Mouse (Mus musculus) C2C12 (cell line): ENCODE results near the gene Srgap2. TPM values are rescaled to one million over a fixed set of nuclear protein-coding genes. Genes with fewer than 3 reads are reported as not detected.
"Not testable (repeated sequence)": the region's sequence is repeated elsewhere in the genome, so short reads cannot be mapped to it uniquely, and the experiment has no call there.

Source experiments
- H3K27me3 ChIP-seq: one replicate; pipeline ENCODE4 v1.6.1; 2011; ENCODE audit not compliant: control insufficient read depth, insufficient read depth, insufficient read length
- H3K36me3 ChIP-seq: one replicate; pipeline ENCODE4 v1.6.1; 2011; ENCODE audit not compliant: control insufficient read depth, insufficient read depth
- H3K4me3 ChIP-seq: one replicate; pipeline ENCODE4 v1.5.1; 2011; ENCODE audit warnings: mild to moderate bottlenecking, control low read depth; ENCODE audit not compliant: poor library complexity, insufficient read depth, severe bottlenecking
- H3K79me2 ChIP-seq: one replicate; pipeline ENCODE4 v1.6.1; 2011; ENCODE audit not compliant: control insufficient read depth, insufficient read depth
- H3K79me3 ChIP-seq: one replicate; pipeline ENCODE4 v1.6.1; 2011; ENCODE audit warnings: low read depth, control low read depth
- H3ac ChIP-seq: one replicate; pipeline ENCODE3; 2011; ENCODE audit warnings: low read depth; ENCODE audit not compliant: control insufficient read depth, insufficient read length
- CEBPB ChIP-seq: IDR thresholded peaks from one replicate; pipeline ENCODE4 v1.6.1; 2011; ENCODE audit warnings: low read depth, mild to moderate bottlenecking, control low read depth, moderate library complexity
- CTCF ChIP-seq: IDR thresholded peaks from one replicate; pipeline ENCODE4 v1.5.1; 2011; ENCODE audit not compliant: control insufficient read depth, insufficient read depth, insufficient read length
- FOSL1 ChIP-seq: IDR thresholded peaks from one replicate; pipeline ENCODE4 v1.8.0; 2011; ENCODE audit warnings: mild to moderate bottlenecking, low read length; ENCODE audit not compliant: poor library complexity, insufficient read depth, severe bottlenecking
- MAX ChIP-seq: IDR thresholded peaks from one replicate; pipeline ENCODE4 v1.6.1; 2011; ENCODE audit warnings: mild to moderate bottlenecking, control low read depth
- MYOD1 ChIP-seq: IDR thresholded peaks from one replicate; pipeline ENCODE4 v1.6.1; 2011; ENCODE audit warnings: low read depth; ENCODE audit not compliant: control insufficient read depth, insufficient read length
- MYOG ChIP-seq: IDR thresholded peaks from one replicate; pipeline ENCODE4 v1.6.1; 2011; ENCODE audit not compliant: control insufficient read depth, insufficient read length; ENCODE audit errors: extremely low read depth
- USF1 ChIP-seq: IDR thresholded peaks from one replicate; pipeline ENCODE4 v1.6.1; 2011; ENCODE audit warnings: low read depth, mild to moderate bottlenecking, control low read depth, moderate library complexity
- polyA plus RNA-seq: library from polyadenylated mRNA; unstranded; fragments of >200 nt; fragmentation: generic; extraction: Trizol; gene quantifications from one replicate; pipeline ENCODE4 v1.2.1, GENCODE M21; 2012; ENCODE audit warnings: missing spikeins

Gene Srgap2
- polyA plus RNA-seq, 1 experiment = 10.5 TPM

DNA sequence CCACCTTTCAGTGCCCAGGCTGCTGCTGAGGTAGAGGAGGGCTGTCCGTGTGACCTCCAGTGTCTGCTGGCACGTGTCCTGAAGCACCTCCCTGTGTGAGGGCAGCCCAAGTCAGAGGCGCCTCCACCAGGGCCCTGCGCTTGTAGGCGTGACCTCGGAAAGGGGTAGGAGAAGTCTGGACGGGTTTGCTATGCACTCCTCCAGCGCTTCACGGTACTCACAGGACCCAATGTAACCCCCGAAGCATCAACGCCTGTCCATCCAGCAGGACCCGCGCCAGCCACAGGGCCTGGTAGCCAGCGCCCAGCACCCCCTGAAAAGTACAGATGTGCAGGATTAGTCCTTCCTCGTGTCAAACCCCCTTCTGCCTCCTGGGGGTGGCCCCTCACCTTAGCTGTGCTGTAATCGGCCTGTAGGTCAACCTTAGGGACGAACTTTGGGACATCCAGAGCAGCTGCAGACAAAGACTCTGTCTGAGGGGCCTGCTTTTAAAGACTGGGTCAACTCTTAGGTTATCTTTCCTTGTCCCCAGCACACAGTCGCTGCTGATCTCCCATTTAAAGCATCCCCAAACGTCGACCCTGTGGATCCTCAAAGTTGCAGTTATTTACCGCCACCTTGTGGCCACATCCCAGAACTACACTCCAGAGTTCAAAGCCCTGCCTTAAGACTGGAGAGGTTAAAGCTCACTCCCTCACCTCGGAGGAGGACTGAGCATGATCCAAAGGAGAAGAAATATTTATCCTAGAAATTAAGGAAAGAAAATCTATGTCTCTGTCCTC is 257.2 kb downstream of the Srgap2 start:
- no peak for TF ChIP-seq USF1
- TF ChIP-seq CTCF = peak; percentile 65
- no peaks in the 10 kb centered on the region for H3K79me3 ChIP-seq
- no peaks in the 10 kb centered on the region for H3K36me3 ChIP-seq
- H3K27me3 ChIP-seq = no peaks in the 10 kb centered on the region
- H3K79me2 ChIP-seq = no peaks in the 10 kb centered on the region
- no peak overlapping the region for H3K4me3 ChIP-seq
- H3ac ChIP-seq = no peak overlapping the region

DNA sequence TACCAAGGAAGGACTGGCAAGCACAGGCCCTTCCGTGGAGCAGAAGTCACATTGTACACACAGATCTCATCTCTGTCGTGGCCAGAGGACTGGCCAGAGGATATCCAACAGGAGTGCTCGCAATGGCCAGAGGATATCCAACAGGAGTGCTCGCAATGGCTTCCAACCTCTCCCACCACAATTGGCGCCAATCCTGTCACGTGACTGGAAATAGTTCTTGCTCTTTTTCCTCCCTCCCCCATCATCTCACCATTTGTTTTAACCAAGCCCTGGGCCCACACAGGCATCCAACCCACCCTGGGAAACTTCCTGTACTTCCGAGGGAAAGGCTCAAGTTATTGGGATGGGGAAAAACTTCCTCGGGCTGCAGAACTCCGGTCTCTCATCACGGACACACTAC is 258.4 kb downstream of the Srgap2 start:
- Histone ChIP-seq H3K27me3 (no peaks in the 10 kb centered on the region), H3K79me3 (no peaks in the 10 kb centered on the region), H3K36me3 (no peaks in the 10 kb centered on the region), H3K79me2 (no peaks in the 10 kb centered on the region), H3K4me3 (no peak overlapping the region), H3ac (no peak overlapping the region)
- peak; percentile 30 for TF ChIP-seq USF1
- no peak for TF ChIP-seq CTCF

DNA sequence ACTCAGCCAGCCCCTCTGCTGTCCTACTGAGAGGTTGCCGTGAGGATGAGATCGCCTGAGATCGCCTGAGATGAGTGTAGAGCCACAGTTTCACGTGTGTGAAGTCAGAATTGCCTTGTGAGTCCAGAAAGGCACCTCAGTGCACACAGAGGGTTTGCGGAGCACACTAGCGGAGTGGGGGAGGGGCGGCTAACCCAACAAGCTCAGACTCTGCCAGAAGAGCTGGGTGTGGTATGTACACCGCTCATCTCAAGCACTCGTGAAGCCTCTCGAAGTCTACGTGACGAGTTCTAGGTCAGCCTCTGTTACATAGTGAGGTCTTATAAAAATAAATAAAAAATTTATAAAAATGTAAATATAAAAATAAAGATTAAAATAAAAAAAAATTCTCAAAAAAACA is 263.2 kb downstream of the Srgap2 start:
- no peak overlapping the region for H3ac ChIP-seq

DNA sequence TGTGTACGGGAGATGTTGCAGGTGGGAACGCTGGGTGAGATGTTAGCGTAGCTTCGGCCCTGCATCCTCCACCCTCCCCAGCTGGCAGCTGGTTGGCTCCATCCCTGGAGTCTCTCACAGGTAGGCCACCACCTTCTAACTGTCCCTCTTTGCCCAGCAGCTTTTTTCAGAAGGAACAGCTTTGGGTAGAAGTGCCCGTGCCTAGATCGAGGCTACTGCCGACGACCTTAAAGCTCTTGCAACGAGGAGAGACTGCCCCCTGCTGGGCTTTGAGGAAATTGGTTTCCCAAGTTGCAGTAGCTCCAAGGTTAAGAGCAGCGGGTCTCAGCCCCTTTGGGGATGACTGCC is 266.9 kb downstream of the Srgap2 start:
- no peak overlapping the region for H3K4me3 ChIP-seq
- H3ac ChIP-seq = no peak overlapping the region
- no peaks in the 10 kb centered on the region for H3K27me3 ChIP-seq
- H3K79me2 ChIP-seq = no peaks in the 10 kb centered on the region
- TF ChIP-seq USF1 (no peak), CEBPB (no peak), CTCF (peak; percentile 63), FOSL1 (no peak), MAX (no peak), MYOG (no peak)
- H3K36me3 ChIP-seq = no peaks in the 10 kb centered on the region
- no peaks in the 10 kb centered on the region for H3K79me3 ChIP-seq

More for the DNA sequence above, 263.2 kb downstream of the Srgap2 start:
- H3K4me3 ChIP-seq = no peak overlapping the region
- H3K27me3 ChIP-seq = no peaks in the 10 kb centered on the region
- no peak for TF ChIP-seq MYOG
- H3K79me3 ChIP-seq = no peaks in the 10 kb centered on the region
- H3K36me3 ChIP-seq = no peaks in the 10 kb centered on the region
- no peaks in the 10 kb centered on the region for H3K79me2 ChIP-seq

DNA sequence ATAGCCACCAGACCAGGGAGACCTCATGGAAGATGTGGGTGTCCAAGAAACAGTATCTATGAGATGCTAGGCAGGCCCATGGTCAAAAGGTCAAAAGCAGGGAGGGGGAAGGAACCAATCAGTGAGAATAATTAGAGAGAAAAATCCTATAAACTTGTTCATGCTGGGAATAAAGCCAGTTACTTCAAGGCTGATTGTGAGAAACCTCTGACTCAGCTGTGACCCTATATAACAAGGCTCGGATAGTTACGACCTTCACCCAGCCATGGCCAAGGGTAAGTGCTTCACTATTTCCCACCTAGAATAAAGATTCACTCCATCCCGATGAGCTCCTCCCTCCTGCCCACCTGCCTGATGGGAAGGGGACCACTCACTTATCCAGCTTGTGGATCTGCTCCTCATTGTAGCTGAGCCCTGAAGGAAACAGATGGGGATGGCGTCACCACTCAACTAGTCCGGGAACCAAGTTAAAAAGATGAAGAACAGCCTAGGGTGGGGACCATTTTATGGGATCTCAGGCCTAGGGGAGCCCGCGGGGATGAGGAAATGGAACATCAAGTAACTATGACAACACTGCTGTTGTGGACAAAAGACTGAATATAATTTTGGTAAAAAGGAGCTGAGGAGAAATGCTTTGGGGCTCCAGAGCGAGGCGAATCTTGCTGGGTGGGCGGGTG is 267.4 kb downstream of the Srgap2 start:
- TF ChIP-seq CTCF (no peak), USF1 (no peak), FOSL1 (no peak), CEBPB (no peak), MYOG (no peak), MAX (no peak), MYOD1 (no peak)
- Histone ChIP-seq H3ac (no peak overlapping the region), H3K36me3 (no peaks in the 10 kb centered on the region), H3K4me3 (no peak overlapping the region), H3K79me3 (no peaks in the 10 kb centered on the region), H3K79me2 (no peaks in the 10 kb centered on the region), H3K27me3 (no peaks in the 10 kb centered on the region)

DNA sequence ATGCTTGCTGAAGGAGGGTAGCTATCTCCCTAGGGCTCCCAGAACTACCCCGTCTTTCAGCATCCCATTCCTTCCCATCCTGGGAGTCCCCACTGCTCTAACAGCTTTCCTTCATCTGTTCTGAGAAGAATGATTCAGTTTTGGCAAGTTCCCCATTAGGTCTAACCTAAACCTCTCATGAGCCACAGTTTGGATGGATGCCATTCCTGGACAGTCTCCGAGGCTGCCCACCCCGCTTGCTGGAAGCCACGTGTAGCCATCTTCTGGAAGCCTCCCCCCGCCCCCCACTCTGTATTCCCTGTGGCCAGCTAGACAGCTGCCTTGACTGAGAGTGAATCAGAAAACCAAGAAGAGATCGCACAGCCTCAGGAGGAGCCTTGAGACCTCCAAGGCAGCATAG is 269.9 kb downstream of the Srgap2 start:
- TF ChIP-seq USF1 = no peak
- no peaks in the 10 kb centered on the region for H3K79me3 ChIP-seq

DNA sequence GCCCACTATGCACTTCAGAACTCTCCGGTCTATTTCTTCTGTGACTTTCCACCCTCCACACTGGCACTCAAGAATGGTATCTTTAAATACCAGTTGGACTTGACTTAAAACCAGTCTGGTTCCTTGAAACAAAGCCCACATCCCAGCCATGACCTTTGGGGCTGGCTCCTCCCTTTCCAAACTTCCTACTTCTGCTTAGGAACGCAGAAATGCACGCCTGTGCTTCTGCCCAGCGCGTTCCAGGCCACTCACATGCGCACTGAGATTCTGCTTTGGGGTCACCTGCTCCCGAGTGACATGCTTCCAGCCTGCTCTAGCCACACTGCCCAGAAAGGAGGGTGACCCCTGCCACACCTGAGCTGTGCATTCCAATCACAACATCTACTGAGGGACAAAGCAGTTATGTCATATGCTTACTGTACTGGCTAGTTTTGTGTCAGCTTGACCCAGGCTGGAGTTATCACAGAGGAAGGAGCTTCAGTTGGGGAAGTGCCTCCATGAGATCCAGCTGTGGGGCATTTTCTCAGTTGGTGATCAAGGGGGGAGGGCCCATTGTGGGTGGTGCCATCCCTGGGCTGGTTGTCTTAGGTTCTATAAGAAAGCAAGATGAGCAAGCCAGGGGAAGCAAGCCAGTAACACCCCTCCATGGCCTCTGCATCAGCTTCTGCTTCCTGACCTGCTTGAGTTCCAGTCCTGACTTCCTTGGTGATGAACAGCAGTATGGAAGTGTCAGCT is 274.5 kb downstream of the Srgap2 start:
- H3K4me3 ChIP-seq, H3K27me3 ChIP-seq, H3K79me3 ChIP-seq, H3ac ChIP-seq, H3K36me3 ChIP-seq, H3K79me2 ChIP-seq: not testable (repeated sequence)

More for the DNA sequence above, 269.9 kb downstream of the Srgap2 start:
- H3K4me3 ChIP-seq = no peak overlapping the region
- no peaks in the 10 kb centered on the region for H3K79me2 ChIP-seq
- H3K36me3 ChIP-seq = no peaks in the 10 kb centered on the region
- H3ac ChIP-seq = no peak overlapping the region
- H3K27me3 ChIP-seq = no peaks in the 10 kb centered on the region
